Mouse (Mus musculus) heart, postnatal 25 days (tissue): Measurements from ENCODE around the gene Gm4792. TPM values are rescaled to one million over a fixed set of nuclear protein-coding genes. Genes with fewer than 3 reads are reported as not detected.

Source experiments
- DNase-seq: peaks from one replicate; pipeline ENCODE4 v3.0.0; 2022; ENCODE audit warnings: low spot score
- intact Hi-C: fragments of 180-260 bp; cut with DNase I; formaldehyde crosslinking; loops from one replicate; pipeline ENCODE4 v1.15.1; 2025
- total RNA-seq, 2 experiments: library from RNA; stranded (reverse); gene quantifications; 2 replicates each; pipeline ENCODE4 v1.2.3; 2021

Gm4792 gene
- total RNA-seq = not detected

- DNase-seq = no peak
- intact Hi-C loops = no loop called here
These were observed at the start of gene Gm4792 for GRCm38 (mm10) chr10:94298471-94298870. Gene Gm4792 (minus strand): TSS chr10:94298703.

GRCm38 (mm10) chr10:94347959-94348358, 49.5 kb upstream of the Gm4792 start:
- DNase-seq = no peak
- intact Hi-C loops = no loop called here

- DNase-seq = no peak
- intact Hi-C loops = no loop called here
These were observed 48.8 kb upstream of the Gm4792 start for GRCm38 (mm10) chr10:94347296-94347695.

GRCm38 (mm10) chr10:94346596-94346995, 48.1 kb upstream of the Gm4792 start:
- intact Hi-C loops = no loop called here
- DNase-seq = no peak

GRCm38 (mm10) chr10:94345509-94346252, 47.2 kb upstream of the Gm4792 start:
- DNase-seq = no peak
- intact Hi-C loops = no loop called here

GRCm38 (mm10) chr10:94344631-94345417, 46.3 kb upstream of the Gm4792 start:
- no peak for DNase-seq

GRCm38 (mm10) chr10:94343581-94343980, 45.1 kb upstream of the Gm4792 start:
- DNase-seq = no peak
- intact Hi-C loops = no loop called here

More at GRCm38 (mm10) chr10:94344631-94345417, 46.3 kb upstream of the Gm4792 start:
- intact Hi-C loops = no loop called here

- intact Hi-C loops = no loop called here
- no peak for DNase-seq
These were observed 43.8 kb upstream of the Gm4792 start for GRCm38 (mm10) chr10:94342256-94342655.

- intact Hi-C loops = no loop called here
- DNase-seq = no peak
These were observed 43.0 kb upstream of the Gm4792 start for GRCm38 (mm10) chr10:94341501-94341900.

GRCm38 (mm10) chr10:94336071-94336470, 37.6 kb upstream of the Gm4792 start:
- intact Hi-C loops = no loop called here
- DNase-seq = no peak

- intact Hi-C loops = no loop called here
- no peak for DNase-seq
These were observed 36.5 kb upstream of the Gm4792 start for GRCm38 (mm10) chr10:94335047-94335446.

- DNase-seq = no peak
- intact Hi-C loops = no loop called here
These were observed 34.8 kb upstream of the Gm4792 start for GRCm38 (mm10) chr10:94333328-94333727.

- no peak for DNase-seq
- intact Hi-C loops = no loop called here
These were observed 34.0 kb upstream of the Gm4792 start for GRCm38 (mm10) chr10:94332358-94333137.

GRCm38 (mm10) chr10:94329962-94330361, 31.5 kb upstream of the Gm4792 start:
- DNase-seq = no peak
- intact Hi-C loops = no loop called here

- intact Hi-C loops = no loop called here
- no peak for DNase-seq
These were observed 20.1 kb upstream of the Gm4792 start for GRCm38 (mm10) chr10:94318574-94318973.

GRCm38 (mm10) chr10:94313146-94313545, 14.6 kb upstream of the Gm4792 start:
- intact Hi-C loops = no loop called here
- no peak for DNase-seq

- intact Hi-C loops = no loop called here
- no peak for DNase-seq
These were observed 13.7 kb upstream of the Gm4792 start for GRCm38 (mm10) chr10:94312007-94312715.

- intact Hi-C loops = no loop called here
- DNase-seq = no peak
These were observed 13.1 kb upstream of the Gm4792 start, which contains the start of gene Tmcc3 for GRCm38 (mm10) chr10:94311511-94312006. Gene Tmcc3 (plus strand): TSS chr10:94311949.

GRCm38 (mm10) chr10:94310499-94311267, 12.2 kb upstream of the Gm4792 start:
- no peak for DNase-seq
- intact Hi-C loops = no loop called here
